Mouse (Mus musculus): ENCODE measurements at regions not wholly inside any gene's neighbourhood (a gene's known extent, or its start where the extent isn't known, plus 50 kb on each side); places are given as distances from the start of the nearest gene placed in this dataset.

DNA sequence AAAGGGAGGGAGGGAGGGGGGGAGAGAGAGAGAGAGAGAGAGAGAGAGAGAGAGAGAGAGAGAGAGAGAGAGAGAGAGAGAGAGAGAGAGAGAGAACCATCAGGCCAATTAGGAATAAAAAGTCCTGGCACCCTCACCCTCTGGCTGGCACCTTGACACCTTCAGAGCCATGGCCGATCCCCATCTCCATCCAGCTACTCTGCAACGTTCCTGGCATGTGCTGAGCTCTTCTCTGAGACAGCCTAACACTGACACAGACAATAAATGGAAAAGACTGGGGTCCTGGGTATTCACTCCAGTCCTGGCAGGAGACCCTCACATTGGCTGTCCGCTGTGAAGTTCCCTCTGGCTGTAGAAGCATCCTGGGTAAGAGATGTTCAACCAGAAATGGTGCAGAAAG is 75.2 kb upstream of the Ndufb6 start:
- DNase-seq (ENCODE audit: low read depth), result no peak
- TF ChIP-seq CTCF (IDR thresholded peaks at IDR 0.05; ENCODE audit: borderline replicate concordance, extremely low read depth, insufficient read depth, insufficient read length) (no peak), POLR2A (IDR thresholded peaks at IDR 0.05; ENCODE audit: borderline replicate concordance, extremely low read depth, insufficient read depth, insufficient read length, poor library complexity, severe bottlenecking) (no peak)

DNA sequence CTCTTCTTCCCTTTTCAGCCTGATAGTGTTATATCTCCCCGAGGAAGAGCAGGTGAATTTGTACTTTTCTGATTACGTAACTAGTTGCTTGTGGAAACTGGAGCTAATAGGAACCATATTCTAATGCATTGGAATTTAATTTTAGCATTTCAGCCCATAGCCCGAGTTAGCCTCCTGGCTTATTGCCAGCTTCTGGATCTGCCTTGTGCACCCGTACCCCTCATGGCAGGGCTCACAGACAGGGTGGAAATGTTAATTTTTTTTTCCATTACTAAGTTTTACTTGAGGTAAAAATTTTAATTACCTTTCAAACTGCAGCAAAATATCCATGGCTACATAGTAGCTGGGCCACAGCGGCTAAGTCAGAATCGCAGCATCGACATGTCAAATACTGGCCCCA is 72.4 kb upstream of the Ndufb6 start:
- no peak for DNase-seq (ENCODE audit: low read depth)
- TF ChIP-seq CTCF (IDR thresholded peaks at IDR 0.05; ENCODE audit: borderline replicate concordance, extremely low read depth, insufficient read depth, insufficient read length), result no peak
- no peak for TF ChIP-seq POLR2A (IDR thresholded peaks at IDR 0.05; ENCODE audit: borderline replicate concordance, extremely low read depth, insufficient read depth, insufficient read length, poor library complexity, severe bottlenecking)

DNA sequence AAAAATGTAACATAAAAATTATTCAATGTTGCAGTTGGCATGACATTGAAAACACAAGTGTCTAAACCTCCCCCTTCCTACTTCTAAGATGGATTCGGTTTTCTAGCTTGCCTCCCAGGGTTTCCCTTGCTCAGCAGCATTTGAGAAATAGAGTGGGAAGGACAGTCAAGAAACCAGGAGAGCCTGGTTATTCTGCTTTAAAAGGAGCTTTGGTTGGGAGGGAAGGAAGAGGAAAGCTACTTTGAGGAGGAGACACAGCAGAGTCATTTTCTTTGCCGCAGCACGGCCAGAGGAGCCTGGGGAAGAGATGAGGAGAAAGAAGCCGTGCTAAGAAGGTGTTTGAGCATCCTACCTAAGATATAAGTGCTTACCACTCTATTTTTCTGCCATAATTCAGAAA is 71.9 kb upstream of the Ndufb6 start:
- DNase-seq (ENCODE audit: low read depth), result no peak
- TF ChIP-seq POLR2A (IDR thresholded peaks at IDR 0.05; ENCODE audit: borderline replicate concordance, extremely low read depth, insufficient read depth, insufficient read length, poor library complexity, severe bottlenecking) (no peak), CTCF (IDR thresholded peaks at IDR 0.05; ENCODE audit: borderline replicate concordance, extremely low read depth, insufficient read depth, insufficient read length) (no peak)

DNA sequence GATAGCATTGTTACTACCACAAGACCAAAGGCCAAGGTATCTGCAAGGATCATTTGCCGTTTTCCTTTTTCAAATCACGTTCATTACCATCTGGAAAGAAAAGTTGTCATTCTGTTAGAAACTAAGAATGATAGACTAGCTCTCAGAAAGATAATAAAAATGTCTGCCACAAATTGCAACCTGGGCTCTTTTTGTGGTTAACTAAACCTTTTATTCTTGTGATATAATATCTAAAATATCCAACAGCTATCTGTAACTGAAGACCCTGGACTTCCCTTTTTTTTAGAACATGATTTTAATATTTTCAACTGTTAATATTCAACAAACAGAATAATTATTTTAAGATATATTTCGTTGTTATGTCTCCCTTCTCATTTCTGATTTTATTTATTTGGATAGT is 66.6 kb upstream of the Ndufb6 start:
- TF ChIP-seq CTCF (IDR thresholded peaks at IDR 0.05; ENCODE audit: borderline replicate concordance, extremely low read depth, insufficient read depth, insufficient read length) (no peak), POLR2A (IDR thresholded peaks at IDR 0.05; ENCODE audit: borderline replicate concordance, extremely low read depth, insufficient read depth, insufficient read length, poor library complexity, severe bottlenecking) (no peak)
- no peak for DNase-seq (ENCODE audit: low read depth)

DNA sequence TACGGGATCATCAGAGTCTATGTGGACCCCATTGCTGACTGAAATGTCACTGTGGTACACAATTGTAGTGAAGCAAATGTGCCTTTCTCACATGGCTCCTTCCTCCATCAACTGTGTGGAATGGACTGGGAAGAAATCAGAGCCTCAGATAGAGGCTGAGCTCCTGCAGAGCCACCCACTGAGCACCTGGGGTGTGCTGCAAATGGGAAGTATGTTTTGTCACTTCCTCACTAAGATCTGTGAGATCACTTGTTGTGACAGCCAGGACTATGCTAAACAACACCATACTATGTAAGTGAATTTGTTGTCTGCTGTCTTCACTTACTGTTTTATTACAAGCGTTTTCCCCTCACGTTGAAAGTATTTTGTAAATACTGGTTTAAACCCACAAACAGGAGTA is 63.0 kb upstream of the Ndufb6 start:
- TF ChIP-seq CTCF (IDR thresholded peaks at IDR 0.05; ENCODE audit: borderline replicate concordance, extremely low read depth, insufficient read depth, insufficient read length) (no peak), POLR2A (IDR thresholded peaks at IDR 0.05; ENCODE audit: borderline replicate concordance, extremely low read depth, insufficient read depth, insufficient read length, poor library complexity, severe bottlenecking) (no peak)
- no peak for DNase-seq (ENCODE audit: low read depth)

DNA sequence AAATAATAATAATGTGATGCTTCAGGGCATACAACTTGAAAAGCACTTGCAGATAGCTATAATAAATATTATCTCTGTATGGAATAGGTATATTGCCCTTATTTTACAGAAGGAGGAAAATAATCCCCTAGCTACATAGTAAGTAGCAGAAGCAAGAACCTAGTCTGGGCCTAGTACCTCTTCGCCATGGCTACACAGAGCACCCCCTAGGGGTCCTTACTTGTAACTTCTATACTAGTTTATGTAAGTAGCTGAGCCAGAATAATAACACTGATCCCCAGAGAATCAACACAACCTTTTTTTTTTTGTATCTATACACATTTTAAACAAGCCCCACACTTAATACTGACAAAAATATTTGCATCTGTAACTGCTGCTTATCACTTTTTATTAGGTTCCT is 55.6 kb upstream of the Ndufb6 start:
- TF ChIP-seq POLR2A (IDR thresholded peaks at IDR 0.05; ENCODE audit: borderline replicate concordance, extremely low read depth, insufficient read depth, insufficient read length, poor library complexity, severe bottlenecking), result no peak
- TF ChIP-seq CTCF (IDR thresholded peaks at IDR 0.05; ENCODE audit: borderline replicate concordance, extremely low read depth, insufficient read depth, insufficient read length), result 0 out of 2 replicates have a peak, but pooled peaks have one; percentile 13
- no peak for DNase-seq (ENCODE audit: low read depth)

DNA sequence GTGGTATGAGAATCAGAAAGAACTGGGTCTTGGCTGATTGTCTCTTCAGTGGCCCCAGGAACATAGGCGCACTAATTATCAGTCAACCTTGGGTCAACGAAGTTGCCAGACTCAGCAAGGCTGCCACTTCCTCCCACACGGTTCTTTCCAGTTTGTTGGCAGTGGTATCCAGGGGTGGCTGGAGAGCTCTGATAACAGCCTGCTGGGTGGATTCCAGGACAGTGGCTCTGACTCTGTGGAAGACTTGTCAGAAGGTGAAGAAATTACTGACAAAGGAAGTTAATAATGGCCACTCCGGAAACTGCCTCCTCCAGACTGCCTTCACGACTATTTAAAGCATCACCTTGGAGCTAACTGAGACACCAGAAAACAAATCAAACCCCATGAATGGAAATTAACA is 50.5 kb upstream of the Ndufb6 start:
- TF ChIP-seq CTCF (IDR thresholded peaks at IDR 0.05; ENCODE audit: borderline replicate concordance, extremely low read depth, insufficient read depth, insufficient read length) (no peak), POLR2A (IDR thresholded peaks at IDR 0.05; ENCODE audit: borderline replicate concordance, extremely low read depth, insufficient read depth, insufficient read length, poor library complexity, severe bottlenecking) (no peak)
- no peak for DNase-seq (ENCODE audit: low read depth)
